Mouse (Mus musculus) liver, embryonic 14.5 days (tissue): Measurements from ENCODE around the gene Cox20. TPM values are rescaled to one million over a fixed set of nuclear protein-coding genes. Genes with fewer than 3 reads are reported as not detected.

Source experiments
- ATAC-seq: fragments of 200-750 bp; cut with Nextera tagmentation; 2 replicates; pipeline ENCODE4 v1.8.0; 2017; ENCODE audit warnings: moderate number of reproducible peaks, mild to moderate bottlenecking, moderate library complexity; ENCODE audit not compliant: insufficient read depth
- DNase-seq, 3 experiments: peaks; one replicate each; pipeline ENCODE4 v3.0.0-alpha.2; 2012 to 2013; ENCODE audit warnings: low read depth in 3 of 3, low spot score in 3 of 3
- H3K27ac ChIP-seq: fragments of 300-500 bp; sonication (generic); 2 replicates; pipeline ENCODE4 v1.5.1; 2014; ENCODE audit warnings: moderate library complexity, mild to moderate bottlenecking, control low read depth, inconsistent platforms
- H3K27me3 ChIP-seq: fragments of 300-500 bp; sonication (generic); 2 replicates; pipeline ENCODE4 v1.6.1; 2014; ENCODE audit warnings: mild to moderate bottlenecking, low read length, moderate library complexity; ENCODE audit not compliant: control insufficient read depth, insufficient read depth
- H3K36me3 ChIP-seq: fragments of 300-500 bp; sonication (generic); replicated peaks from 2 replicates; pipeline ENCODE4 v1.6.1; 2014; ENCODE audit warnings: low read depth; ENCODE audit not compliant: control insufficient read depth, insufficient read depth
- H3K4me1 ChIP-seq, 2 experiments: fragments of 200-500 bp in 1 of 2; fragments of 300-500 bp in 1 of 2; sonication (generic) in 1 of 2; replicated peaks; 2 replicates each; pipeline ENCODE4 v1.6.1; 2012 to 2014; ENCODE audit warnings: antibody characterized with exemption in 1 of 2, inconsistent platforms in 1 of 2, low read length in 1 of 2; ENCODE audit not compliant: control insufficient read depth in 2 of 2, insufficient read depth in 2 of 2
- H3K4me2 ChIP-seq: fragments of 300-500 bp; sonication (generic); 2 replicates; pipeline ENCODE4 v1.6.1; 2014; ENCODE audit warnings: low read depth, mild to moderate bottlenecking, control low read depth, moderate library complexity
- H3K4me3 ChIP-seq, 2 experiments: fragments of 200-500 bp in 1 of 2; fragments of 300-500 bp in 1 of 2; sonication (generic) in 1 of 2; 2 replicates each; pipeline ENCODE4 v1.5.1; 2012 to 2014; ENCODE audit warnings: low read depth in 2 of 2, low read length in 2 of 2, mild to moderate bottlenecking in 2 of 2, control low read depth in 1 of 2, inconsistent platforms in 1 of 2, moderate library complexity in 1 of 2; ENCODE audit not compliant: insufficient read depth in 1 of 2
- H3K9ac ChIP-seq: fragments of 300-500 bp; sonication (generic); replicated peaks from 2 replicates; pipeline ENCODE4 v1.6.1; 2014; ENCODE audit warnings: mild to moderate bottlenecking, control low read depth, moderate library complexity
- H3K9me3 ChIP-seq: fragments of 300-500 bp; sonication (generic); 2 replicates; pipeline ENCODE4 v1.6.1; 2016; ENCODE audit warnings: low read length, mixed read lengths; ENCODE audit not compliant: control insufficient read depth
- CTCF ChIP-seq: IDR thresholded peaks from 2 replicates; pipeline ENCODE4 v1.5.1; 2016; ENCODE audit warnings: antibody characterized with exemption, low read depth, control low read depth
- EP300 ChIP-seq: IDR thresholded peaks from 2 replicates; pipeline ENCODE4 v1.6.1; 2016; ENCODE audit warnings: antibody characterized with exemption, low read depth
- WGBS: fragments of 180-500 bp; shearing (Covaris S2); extraction: QIAGEN DNeasy Blood & Tissue Kit; methylation state at CpG from one replicate; pipeline ENCODE4 v1.1.7; 2014; ENCODE audit not compliant: insufficient replicate concordance; 5-methylcytosine and 5-hydroxymethylcytosine counted together
- microRNA-seq: library from miRNA; unstranded; fragments of <30 nt; microRNA quantifications from one replicate; pipeline ENCODE4, GENCODE M21; 2016
- polyA plus RNA-seq, 2 experiments: library from polyadenylated mRNA; depleted of rRNA in 1 of 2; stranded (reverse) in 1 of 2; unstranded in 1 of 2; fragments of >200 nt; fragmentation: Nextera tagmentation in 1 of 2; extraction: Ambion mirVana in 1 of 2; gene quantifications; 2 replicates each; pipeline versions ENCODE4 v1.2.1 to v1.2.3; 2012 to 2014

Cox20 gene
- polyA plus RNA-seq, 2 experiments = 42.9 to 97.3 TPM

DNA sequence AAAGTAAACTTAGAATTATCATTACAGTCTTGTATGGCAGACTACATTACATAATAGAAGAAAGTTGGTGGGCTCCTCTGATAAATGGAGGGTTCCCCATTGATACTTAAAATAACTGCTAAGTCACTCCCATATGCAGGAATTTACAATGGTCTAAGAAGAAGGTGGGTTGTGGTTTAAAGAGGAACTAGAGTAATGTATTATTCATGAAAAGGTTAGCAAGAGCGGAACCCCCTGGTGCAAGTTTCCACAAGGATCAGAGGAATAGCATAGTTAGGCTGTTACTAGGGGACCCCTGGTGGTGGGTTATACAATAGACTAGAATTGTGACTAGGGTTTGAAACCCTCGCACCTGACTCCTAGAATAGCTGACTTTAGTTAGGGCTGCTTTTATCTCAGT is 41.8 kb downstream of the Cox20 start:
- Histone ChIP-seq H3K4me1 (no peaks in the 10 kb centered on the region), H3K27me3 (no peaks in the 10 kb centered on the region; the same call in 1 of the 2 replicates), H3K4me2 (no peak overlapping the region), H3K36me3 (no peaks in the 10 kb centered on the region), H3K9me3 (no peaks in the 10 kb centered on the region), H3K4me3 (no peak overlapping the region), H3K27ac (no peak overlapping the region), H3K9ac (no peak overlapping the region)
- TF ChIP-seq CTCF (no peak), EP300 (no peak)
- 59% methylated on average over 2 of the region's 2 CpGs for WGBS
- ATAC-seq (no peak), DNase-seq (no peak)

DNA sequence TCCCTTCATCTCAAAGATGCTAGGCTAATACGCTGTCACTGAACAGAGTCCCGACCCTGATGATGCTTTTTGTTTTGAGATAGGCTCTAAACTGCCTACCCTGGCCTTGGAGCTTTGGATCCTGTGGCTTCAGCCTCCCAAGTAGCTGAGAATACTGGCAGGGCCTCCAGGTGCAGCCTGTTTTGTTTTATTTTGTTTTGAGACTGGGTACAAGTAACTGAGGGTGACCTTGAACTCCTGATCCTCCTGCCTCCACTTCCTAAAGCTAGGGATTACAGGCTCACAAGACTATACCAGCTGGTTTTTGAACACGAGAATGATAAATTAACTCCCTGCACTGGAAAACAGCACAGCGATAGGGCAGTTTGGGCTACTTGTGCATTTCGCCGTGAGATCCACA is 46.2 kb downstream of the Cox20 start:
- DNase-seq (no peak), ATAC-seq (no peak)
- no peak for TF ChIP-seq EP300
- TF ChIP-seq CTCF = no peak
- Histone ChIP-seq H3K4me3 (no peak overlapping the region), H3K27me3 (no peaks in the 10 kb centered on the region), H3K9me3 (no peaks in the 10 kb centered on the region), H3K27ac (no peak overlapping the region), H3K4me1 (peaks cover 7 to 15% of the 10 kb centered on the region in 2 experiments; a peak in 3 of 4 replicates), H3K4me2 (no peak overlapping the region), H3K36me3 (no peaks in the 10 kb centered on the region), H3K9ac (no peak overlapping the region)
- WGBS = 78% methylated on average over 6 of the region's 6 CpGs

DNA sequence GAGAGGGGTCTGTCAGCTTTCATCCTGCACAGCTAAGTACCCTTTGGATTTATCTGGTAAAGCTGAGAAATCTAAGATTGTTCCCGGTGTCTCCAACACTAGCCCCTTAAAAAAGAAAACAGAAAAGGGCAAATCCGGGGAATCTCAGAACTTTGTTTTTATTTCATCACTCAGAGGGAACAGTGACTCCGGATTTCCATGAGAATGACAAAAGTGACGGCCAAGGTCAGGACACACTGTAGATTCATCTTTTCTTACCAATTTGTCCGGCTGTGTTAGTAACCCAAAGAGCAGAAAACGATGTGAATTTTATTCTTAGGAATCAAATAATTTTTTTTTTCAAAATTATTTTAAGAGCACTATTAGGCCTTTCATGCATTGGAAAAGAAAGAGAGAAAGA is 49.2 kb downstream of the Cox20 start:
- no peak overlapping the region for H3K27ac ChIP-seq
- peaks cover 7 to 19% of the 10 kb centered on the region in 2 experiments; a peak in 3 of 4 replicates for H3K4me1 ChIP-seq
- no peaks in the 10 kb centered on the region for H3K27me3 ChIP-seq
- peak overlapping the region; percentile 91 for H3K4me2 ChIP-seq
- no peak overlapping the region for H3K9ac ChIP-seq
- no peaks in the 10 kb centered on the region for H3K36me3 ChIP-seq
- H3K4me3 ChIP-seq = no peak overlapping the region; a peak in 1 of 4 replicates
- no peak for TF ChIP-seq EP300
- no peak for TF ChIP-seq CTCF
- 75% methylated on average over 6 of the region's 6 CpGs for WGBS
- H3K9me3 ChIP-seq = no peaks in the 10 kb centered on the region
- ATAC-seq (no peak), DNase-seq (no peak)

DNA sequence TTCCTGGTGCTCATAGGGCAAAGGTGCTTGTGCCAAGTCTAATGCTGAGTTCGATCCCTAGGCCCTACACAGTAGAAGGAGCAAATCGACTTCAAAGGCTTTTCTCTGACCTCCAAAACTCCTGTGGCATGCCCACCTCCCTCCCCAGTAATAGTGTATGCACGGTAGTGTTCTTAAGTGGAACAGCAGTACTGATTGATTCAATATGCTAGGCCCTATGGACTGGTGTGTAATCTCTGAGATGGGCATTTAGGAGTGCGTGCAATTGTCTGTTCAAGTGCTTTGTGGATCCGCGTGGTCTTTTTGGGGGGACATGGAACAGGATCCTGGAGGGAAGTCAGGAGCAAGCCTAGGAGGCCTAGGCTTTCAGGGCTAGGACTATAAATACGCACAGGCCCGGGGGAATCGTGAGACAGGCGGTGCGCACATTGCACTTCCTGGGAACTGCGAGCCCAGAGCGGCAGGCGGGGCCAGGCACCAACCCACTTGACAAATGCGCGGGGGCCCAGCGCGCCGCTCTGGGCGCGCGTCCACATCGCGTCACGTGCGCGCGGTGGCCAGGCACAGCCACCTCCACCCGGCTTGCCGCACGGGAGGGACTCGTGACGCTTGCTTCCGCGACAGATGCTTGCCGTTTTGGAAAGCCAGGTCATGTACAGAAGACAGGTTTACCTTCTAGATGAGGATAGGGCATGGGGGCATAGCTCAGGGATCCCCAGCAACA is 49.8 kb downstream of the Cox20 start:
- Histone ChIP-seq H3K4me1 (peaks cover 7 to 19% of the 10 kb centered on the region in 2 experiments; a peak in 3 of 4 replicates), H3K9me3 (no peaks in the 10 kb centered on the region), H3K4me3 (peak overlapping the region; percentile 67 to 71), H3K27me3 (no peaks in the 10 kb centered on the region), H3K27ac (peak overlapping the region; percentile 75), H3K36me3 (no peaks in the 10 kb centered on the region), H3K4me2 (peak overlapping the region; percentile 91), H3K9ac (peak overlapping the region; percentile 76)
- DNase-seq (peak; percentile 68 to 73 (median 70)), ATAC-seq (peak; percentile 98)
- WGBS = 4% methylated on average over 36 of the region's 36 CpGs
- TF ChIP-seq CTCF = no peak
- TF ChIP-seq EP300 = no peak

DNA sequence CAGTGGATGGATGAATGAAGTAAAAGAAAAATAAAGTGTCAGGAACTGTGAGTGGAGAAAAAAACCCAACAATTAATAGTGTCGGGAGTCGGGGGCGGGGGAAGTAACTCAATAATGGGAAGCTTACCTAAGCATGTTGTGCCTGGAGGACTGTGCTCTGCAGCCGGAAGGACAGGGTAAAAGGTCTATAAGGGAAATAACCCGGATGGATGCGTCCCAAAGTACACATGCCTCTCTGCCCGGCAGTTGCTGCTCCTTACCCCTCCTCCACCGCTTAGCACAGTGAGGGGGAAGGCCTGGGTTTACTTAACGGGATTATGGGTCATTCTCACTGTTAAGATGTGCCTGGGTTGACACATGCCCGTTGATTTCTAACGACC is 50.3 kb downstream of the Cox20 start:
- TF ChIP-seq EP300 (no peak; the same call in 1 of the 2 replicates), CTCF (no peak)
- WGBS = 1% methylated on average over 11 of the region's 11 CpGs
- ATAC-seq (peak; percentile 82), DNase-seq (peak; percentile 31 to 47 (median 40))
- Histone ChIP-seq H3K9ac (peak overlapping the region; percentile 76), H3K4me3 (peak overlapping the region; percentile 67 to 71), H3K27ac (peak overlapping the region; percentile 75), H3K27me3 (no peaks in the 10 kb centered on the region), H3K9me3 (no peaks in the 10 kb centered on the region), H3K4me2 (peak overlapping the region; percentile 91), H3K36me3 (no peaks in the 10 kb centered on the region), H3K4me1 (peaks cover 7 to 19% of the 10 kb centered on the region in 2 experiments; a peak in 3 of 4 replicates)

Small RNAs within 50 kb of the gene (microRNA-seq; reads per million reads assigned to microRNA genes)
- gene Gm27458 = not detected

Other genes with a start within 250 kb of the Cox20 start
- gene Desi2, start 131.7 kb upstream of the Cox20 start, polyA plus RNA-seq (2012; rRNA removed) = 2.9 and 3.7 TPM in 2 replicates
- 6.2 and 6.5 TPM in 2 replicates for gene Desi2, start 131.7 kb upstream of the Cox20 start, polyA plus RNA-seq (2014; fragmentation: Nextera tagmentation; extraction: Ambion mirVana)
- 86.5 and 191 TPM in 2 replicates for gene Hnrnpu, start 18.7 kb downstream of the Cox20 start, polyA plus RNA-seq (2012; rRNA removed)
- gene Hnrnpu, start 18.7 kb downstream of the Cox20 start, polyA plus RNA-seq (2014; fragmentation: Nextera tagmentation; extraction: Ambion mirVana) = 165 and 201 TPM in 2 replicates
- 0.19 and 0.64 TPM in 2 replicates for gene Efcab2, start 87.0 kb downstream of the Cox20 start, polyA plus RNA-seq (2012; rRNA removed)
- gene Efcab2, start 87.0 kb downstream of the Cox20 start, polyA plus RNA-seq (2014; fragmentation: Nextera tagmentation; extraction: Ambion mirVana) = 3.5 and 4.3 TPM in 2 replicates
- gene Kif26b, start 210.0 kb downstream of the Cox20 start, polyA plus RNA-seq (2012; rRNA removed) = 0.05 and 0.07 TPM in 2 replicates
- gene Kif26b, start 210.0 kb downstream of the Cox20 start, polyA plus RNA-seq (2014; fragmentation: Nextera tagmentation; extraction: Ambion mirVana) = 0.01 and 0.05 TPM in 2 replicates